Mouse (Mus musculus) CD4-positive, CD25-positive, alpha-beta regulatory T cell, adult 4 months (primary cell): ENCODE data around the gene Idh1. TPM values are rescaled to one million over a fixed set of nuclear protein-coding genes. Genes with fewer than 3 reads are reported as not detected.

Experiments used
- ATAC-seq: one replicate; pipeline ENCODE4 v1.8.0; 2017
- polyA plus RNA-seq, 2 experiments: library from polyadenylated mRNA; unstranded; fragments of 100-300 nt; shearing (Covaris generic); gene quantifications; one replicate each; pipeline ENCODE4 v1.2.1; 2017

The Idh1 gene
- polyA plus RNA-seq, 2 experiments from 2014 or later, result 7.9 to 10.2 TPM

GRCm38 (mm10) chr1:65112031-65112806 is 74.1 kb downstream of the Idh1 start:
- ATAC-seq, result no peak

GRCm38 (mm10) chr1:65109756-65110435 is 76.4 kb downstream of the Idh1 start:
- no peak for ATAC-seq

DNA sequence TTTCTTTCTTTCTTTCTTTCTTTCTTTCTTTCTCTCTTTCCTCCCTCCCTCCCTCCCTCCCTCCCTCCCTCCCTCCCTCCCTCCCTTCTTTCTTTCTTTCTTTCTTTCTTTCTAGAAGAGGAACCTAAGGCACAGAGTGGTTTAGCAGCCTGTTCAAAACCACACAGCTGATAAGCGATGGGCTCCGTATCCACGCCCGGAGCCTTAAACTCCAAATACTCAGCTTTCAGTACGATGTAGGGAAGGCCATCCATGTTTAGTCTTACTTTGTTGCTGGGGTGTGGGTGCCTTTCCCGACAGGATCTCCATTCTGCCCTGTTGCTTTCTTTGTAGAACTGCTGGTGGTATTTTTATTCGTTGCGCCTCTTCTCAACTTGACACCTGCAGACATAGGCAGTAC is 77.1 kb downstream of the Idh1 start:
- no peak for ATAC-seq

Other genes with a start within 250 kb of the Idh1 start
- gene Plekhm3, start 229.7 kb downstream of the Idh1 start, polyA plus RNA-seq, result 10 to 100 TPM in 1 of 2 experiments, 1 to 10 TPM in 1; 7.8 to 11.2 TPM
- gene Akr1cl, start 153.7 kb downstream of the Idh1 start, polyA plus RNA-seq, result under 1 TPM in 1 of 2 experiments, not detected in 1; 0.31 TPM
- gene Cryge, start 135.4 kb downstream of the Idh1 start, polyA plus RNA-seq, result not detected
- gene Crygd, start 123.0 kb downstream of the Idh1 start, polyA plus RNA-seq, result not detected
- gene Crygc, start 112.8 kb downstream of the Idh1 start, polyA plus RNA-seq, result not detected
- gene Crygb, start 104.2 kb downstream of the Idh1 start, polyA plus RNA-seq, result not detected
- not detected for gene Cryga, start 83.1 kb downstream of the Idh1 start, polyA plus RNA-seq
- gene Gm28845, start 66.9 kb downstream of the Idh1 start, polyA plus RNA-seq, result not detected
- gene D630023F18Rik, start 63.3 kb downstream of the Idh1 start, polyA plus RNA-seq, result not detected
- gene Pikfyve, start 183 bp upstream of the Idh1 start, polyA plus RNA-seq, result 10 to 100 TPM; 11.8 to 13.6 TPM
- gene Pth2r, start 95.6 kb upstream of the Idh1 start, polyA plus RNA-seq, result not detected